Comparison of ENCODE assay signal across 8 mouse cellular contexts in genomic region chr15:12824965-12825364, GRCm38 (mm10). TPM values are rescaled to one million over a fixed set of nuclear protein-coding genes. Genes with fewer than 3 reads are reported as not detected.
DNase-seq lines count a peak whose midpoint lies in the region; ATAC-seq and TF ChIP-seq lines count a peak whose summit lies in the region.

No protein-coding gene starts in this region.

- peak overlapping the region; percentile 71 for H3K4me2 ChIP-seq in embryonic facial prominence, embryonic 15.5 days (replicated peaks)
- peak overlapping the region; percentile 91 for H3K4me2 ChIP-seq in intestine, postnatal 0 days (replicated peaks; ENCODE audit: low read depth)
- H3K4me2 ChIP-seq in midbrain, embryonic 13.5 days (replicated peaks), result peak overlapping the region; percentile 78

- peaks cover 42% of the 10 kb centered on the region for H3K36me3 ChIP-seq in embryonic facial prominence, embryonic 15.5 days
- H3K36me3 ChIP-seq in intestine, postnatal 0 days (ENCODE audit: control insufficient read depth, insufficient read depth), result peaks cover 31% of the 10 kb centered on the region
- H3K36me3 ChIP-seq in midbrain, embryonic 13.5 days, result peaks cover 47% of the 10 kb centered on the region

- peak overlapping the region; percentile 84 for H3K27ac ChIP-seq in left cerebral cortex, adult 2 months
- peak overlapping the region; percentile 48; the same call in 1 of the 2 replicates for H3K27ac ChIP-seq in embryonic facial prominence, embryonic 15.5 days (replicated peaks)
- peak overlapping the region; percentile 57 for H3K27ac ChIP-seq in intestine, postnatal 0 days (ENCODE audit: low read depth, low read length)
- H3K27ac ChIP-seq in midbrain, embryonic 13.5 days, result peak overlapping the region; percentile 82

- in situ Hi-C loops in Patski (cut with MboI; ENCODE audit: low pct_unique_long_range_greater_than_20kb), result loop anchor here (25.0 kb wide), 1 partner anchor 638 kb away; no protein-coding TSS in a partner anchor

- peak in 1 of 2 experiments; percentile 34 for DNase-seq in left cerebral cortex, adult 2 months (ENCODE audit: extremely low spot score in 1 of 2, low spot score in 2 of 2)
- DNase-seq in left cerebral cortex, postnatal 14 days (ENCODE audit: low spot score in 2 of 2), result no peak
- no peak for DNase-seq in Patski (ENCODE audit: low read depth, low spot score)
- no peak for DNase-seq in layer of hippocampus, postnatal 10 days (ENCODE audit: low spot score in 2 of 2)
- DNase-seq in cerebellum, adult 11 months, result no peak

- H3K9me3 ChIP-seq in embryonic facial prominence, embryonic 15.5 days (replicated peaks), result no peaks in the 10 kb centered on the region
- H3K9me3 ChIP-seq in intestine, postnatal 0 days (ENCODE audit: control insufficient read depth), result no peaks in the 10 kb centered on the region
- no peaks in the 10 kb centered on the region for H3K9me3 ChIP-seq in midbrain, embryonic 13.5 days

- peak; percentile 46 for ATAC-seq in Patski
- ATAC-seq in embryonic facial prominence, embryonic 15.5 days (ENCODE audit: insufficient number of reproducible peaks, low FRiP score, low TSS enrichment, low read depth), result no peak; the same call in 1 of the 2 replicates
- peak; percentile 48 for ATAC-seq in intestine, postnatal 0 days
- ATAC-seq in midbrain, embryonic 13.5 days, result no peak

- peak; percentile 16 for TF ChIP-seq CTCF in left cerebral cortex, adult 2 months (IDR thresholded peaks at IDR 0.05)
- no peak for TF ChIP-seq CTCF in Patski (IDR thresholded peaks at IDR 0.05)
- peak; percentile 31 for TF ChIP-seq CTCF in intestine, postnatal 0 days (IDR thresholded peaks at IDR 0.05; ENCODE audit: low read depth)

- POLR2A ChIA-PET in Patski (lab: Charles Lee), result no interaction called here

- CTCF ChIA-PET in Patski (lab: Charles Lee), result interaction anchor here (0.6 kb wide), 1 partner anchor 54 kb away, joined by 3 read pairs; no protein-coding TSS in a partner anchor

- no peaks in the 10 kb centered on the region for H3K27me3 ChIP-seq in Patski
- H3K27me3 ChIP-seq in embryonic facial prominence, embryonic 15.5 days, result no peaks in the 10 kb centered on the region
- no peaks in the 10 kb centered on the region for H3K27me3 ChIP-seq in intestine, postnatal 0 days (replicated peaks; ENCODE audit: control insufficient read depth, insufficient read depth, low read length)
- no peaks in the 10 kb centered on the region for H3K27me3 ChIP-seq in midbrain, embryonic 13.5 days

- peak overlapping the region; percentile 73 for H3K4me3 ChIP-seq in left cerebral cortex, adult 2 months
- peak overlapping the region; percentile 97 for H3K4me3 ChIP-seq in embryonic facial prominence, embryonic 15.5 days (replicated peaks)
- peak overlapping the region; percentile 70 for H3K4me3 ChIP-seq in intestine, postnatal 0 days (ENCODE audit: low read depth, low read length)
- H3K4me3 ChIP-seq in midbrain, embryonic 13.5 days (replicated peaks), result peak overlapping the region; percentile 87

- peaks cover 14% of the 10 kb centered on the region for H3K4me1 ChIP-seq in embryonic facial prominence, embryonic 15.5 days
- H3K4me1 ChIP-seq in intestine, postnatal 0 days (replicated peaks; ENCODE audit: control insufficient read depth, insufficient read depth, low read length), result peaks cover 6% of the 10 kb centered on the region
- peaks cover 32% of the 10 kb centered on the region for H3K4me1 ChIP-seq in midbrain, embryonic 13.5 days (replicated peaks)

- intact Hi-C loops in left cerebral cortex, adult 2 months (cut with DNase I), result no loop called here
- intact Hi-C loops in left cerebral cortex, postnatal 14 days (cut with DNase I), result no loop called here

- H3K9ac ChIP-seq in embryonic facial prominence, embryonic 15.5 days, result peak overlapping the region; percentile 81
- H3K9ac ChIP-seq in intestine, postnatal 0 days (ENCODE audit: low read depth, low read length), result peak overlapping the region; percentile 74
- peak overlapping the region; percentile 91 for H3K9ac ChIP-seq in midbrain, embryonic 13.5 days (replicated peaks)

- WGBS in embryonic facial prominence, embryonic 15.5 days, result under 1% methylated on average over 31 of the region's 31 CpGs
- WGBS in intestine, postnatal 0 days, result under 1% methylated on average over 31 of the region's 31 CpGs
- under 1% methylated on average over 31 of the region's 31 CpGs for WGBS in midbrain, embryonic 13.5 days

RNA-seq across cellular contexts. Expression of gene Drosha, which starts 0.3 kb away (rescaled TPM):
- 10 to 100 TPM; 90.7 to 91.1 TPM for total RNA-seq in left cerebral cortex, adult 2 months (2021)
- total RNA-seq in left cerebral cortex, postnatal 14 days (2021), result 10 to 100 TPM; 89.1 to 90.5 TPM
- 47.3 TPM for polyA plus RNA-seq in Patski (2021)
- polyA plus RNA-seq in embryonic facial prominence, embryonic 15.5 days (2015; fragmentation: Nextera tagmentation; extraction: Ambion mirVana), result 33.0 and 38.2 TPM in 2 replicates
- 8.4 and 8.9 TPM in 2 replicates for polyA plus RNA-seq in intestine, postnatal 0 days (2015; fragmentation: Nextera tagmentation; extraction: Ambion mirVana)
- 54.1 and 57.7 TPM in 2 replicates for polyA plus RNA-seq in midbrain, embryonic 13.5 days (2015; fragmentation: Nextera tagmentation; extraction: Ambion mirVana)
- 10 to 100 TPM; 91.1 to 93.5 TPM for total RNA-seq in layer of hippocampus, postnatal 10 days (2021)

RNA-seq across cellular contexts. Expression of gene 6030458C11Rik, which starts 0.5 kb away (rescaled TPM):
- total RNA-seq in left cerebral cortex, adult 2 months (2021), result 10 to 100 TPM; 26.4 to 26.9 TPM
- 10 to 100 TPM; 25.6 to 28.1 TPM for total RNA-seq in left cerebral cortex, postnatal 14 days (2021)
- 16.2 TPM for polyA plus RNA-seq in Patski (2021)
- 35.0 and 40.2 TPM in 2 replicates for polyA plus RNA-seq in embryonic facial prominence, embryonic 15.5 days (2015; fragmentation: Nextera tagmentation; extraction: Ambion mirVana)
- 10.0 and 12.1 TPM in 2 replicates for polyA plus RNA-seq in intestine, postnatal 0 days (2015; fragmentation: Nextera tagmentation; extraction: Ambion mirVana)
- 36.3 and 38.7 TPM in 2 replicates for polyA plus RNA-seq in midbrain, embryonic 13.5 days (2015; fragmentation: Nextera tagmentation; extraction: Ambion mirVana)
- 10 to 100 TPM; 22.1 to 25.1 TPM for total RNA-seq in layer of hippocampus, postnatal 10 days (2021)

Comparison
In these comparisons a context has a peak if more than half of its experiments do, and no peak if none do; other contexts are left out.
1. ATAC-seq: peak in Patski (single experiment) and intestine, postnatal 0 days (single experiment); none in embryonic facial prominence, embryonic 15.5 days (single experiment) and midbrain, embryonic 13.5 days (single experiment).
2. Peak in every context shown above with its lines, with median percentiles within 50 percentile points of each other: H3K27ac ChIP-seq, H3K4me3 ChIP-seq, H3K4me2 ChIP-seq and H3K9ac ChIP-seq.